Mouse (Mus musculus) midbrain, embryonic 16.5 days (tissue): Measurements from ENCODE around the gene Lrrc39. TPM values are rescaled to one million over a fixed set of nuclear protein-coding genes. Genes with fewer than 3 reads are reported as not detected.
"Not testable (repeated sequence)": the region's sequence is repeated elsewhere in the genome, so short reads cannot be mapped to it uniquely, and the experiment has no call there.

ENCODE experiments used
- ATAC-seq: fragments of 200-750 bp; cut with Nextera tagmentation; 2 replicates; pipeline ENCODE4 v1.8.0; 2017; ENCODE audit warnings: moderate TSS enrichment
- H3K27ac ChIP-seq: fragments of 300-500 bp; sonication (generic); 2 replicates; pipeline ENCODE4 v1.5.1; 2014; ENCODE audit warnings: mild to moderate bottlenecking, low read length, mixed read lengths
- H3K27me3 ChIP-seq: fragments of 300-500 bp; sonication (generic); 2 replicates; pipeline ENCODE4 v1.6.1; 2014; ENCODE audit warnings: low read depth, low read length, mixed read lengths; ENCODE audit not compliant: control insufficient read depth, insufficient read depth
- H3K36me3 ChIP-seq: fragments of 300-500 bp; sonication (generic); 2 replicates; pipeline ENCODE4 v1.6.1; 2014; ENCODE audit warnings: mild to moderate bottlenecking, low read length, moderate library complexity, mixed read lengths; ENCODE audit not compliant: control insufficient read depth, insufficient read depth
- H3K4me1 ChIP-seq: fragments of 300-500 bp; sonication (generic); 2 replicates; pipeline ENCODE4 v1.6.1; 2014; ENCODE audit warnings: mild to moderate bottlenecking, low read length, mixed read lengths; ENCODE audit not compliant: control insufficient read depth, insufficient read depth
- H3K4me2 ChIP-seq: fragments of 300-500 bp; sonication (generic); 2 replicates; pipeline ENCODE4 v1.6.1; 2014; ENCODE audit warnings: mild to moderate bottlenecking, low read length, mixed read lengths
- H3K4me3 ChIP-seq: fragments of 300-500 bp; sonication (generic); 2 replicates; pipeline ENCODE4 v1.5.1; 2014; ENCODE audit warnings: low read depth, mild to moderate bottlenecking, low read length, moderate library complexity, mixed read lengths
- H3K9ac ChIP-seq: fragments of 300-500 bp; sonication (generic); 2 replicates; pipeline ENCODE4 v1.6.1; 2014; ENCODE audit warnings: low read depth, low read length, mixed read lengths
- H3K9me3 ChIP-seq: fragments of 300-500 bp; sonication (generic); replicated peaks from 2 replicates; pipeline ENCODE4 v1.6.1; 2014; ENCODE audit warnings: mild to moderate bottlenecking, low read length, mixed read lengths; ENCODE audit not compliant: control insufficient read depth, poor library complexity, severe bottlenecking
- WGBS: fragments of 180-500 bp; shearing (Covaris S2); extraction: QIAGEN DNeasy Blood & Tissue Kit; methylation state at CpG from one replicate; pipeline ENCODE4 v1.1.7; 2014; 5-methylcytosine and 5-hydroxymethylcytosine counted together
- polyA plus RNA-seq: library from polyadenylated mRNA; unstranded; fragments of >200 nt; fragmentation: Nextera tagmentation; extraction: Ambion mirVana; gene quantifications from 2 replicates; pipeline ENCODE4 v1.2.1, GENCODE M21; 2015

Gene Lrrc39
- polyA plus RNA-seq, 1 experiment from 2014 or later: 0.38 TPM

- Histone ChIP-seq H3K27ac (no peak overlapping the region), H3K4me1 (no peaks in the 10 kb centered on the region), H3K9ac (no peak overlapping the region), H3K9me3 (no peaks in the 10 kb centered on the region), H3K36me3 (0 out of 2 replicates have a peak, but pooled peaks cover 2% of the 10 kb centered on the region), H3K27me3 (no peaks in the 10 kb centered on the region), H3K4me3 (no peak overlapping the region), H3K4me2 (no peak overlapping the region)
- no peak for ATAC-seq
- 96% methylated on average over 5 of the region's 5 CpGs for WGBS
These were observed 11.4 kb upstream of the Lrrc39 start for GRCm38 (mm10) chr3:116551362-116551761.

GRCm38 (mm10) chr3:116561315-116561714 is 1.5 kb upstream of the Lrrc39 start:
- H3K9ac ChIP-seq, ATAC-seq, H3K27me3 ChIP-seq, H3K4me2 ChIP-seq, H3K4me1 ChIP-seq, H3K36me3 ChIP-seq, H3K27ac ChIP-seq, H3K9me3 ChIP-seq, H3K4me3 ChIP-seq: not testable (repeated sequence)
- WGBS: 98% methylated on average over 13 of the region's 14 CpGs

DNA sequence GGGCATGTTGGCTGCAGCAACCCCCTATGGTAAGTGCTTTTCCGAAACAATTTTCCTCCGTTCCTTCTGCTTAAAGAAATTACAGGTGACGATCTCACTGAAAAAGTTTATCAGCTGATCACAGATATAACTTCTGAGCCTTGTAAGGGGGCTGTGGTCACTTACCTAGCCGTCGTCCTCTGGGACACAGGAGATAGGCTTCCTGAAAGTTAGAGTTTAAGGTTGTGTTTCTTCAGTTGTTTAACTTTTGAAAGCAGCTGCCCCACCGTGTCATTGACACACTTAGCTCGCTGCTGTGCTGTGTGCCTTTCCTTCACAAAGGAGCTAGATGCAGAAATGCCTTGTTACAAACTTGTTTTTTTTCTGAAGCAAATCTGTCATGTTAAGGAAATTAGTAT is 321 bp downstream of the Lrrc39 start:
- WGBS: 82% methylated on average over 7 of the region's 7 CpGs
- no peak for ATAC-seq
- Histone ChIP-seq H3K27me3 (no peaks in the 10 kb centered on the region), H3K27ac (no peak overlapping the region), H3K36me3 (no peaks in the 10 kb centered on the region), H3K9me3 (no peaks in the 10 kb centered on the region), H3K4me3 (no peak overlapping the region), H3K4me2 (no peak overlapping the region), H3K4me1 (no peaks in the 10 kb centered on the region), H3K9ac (no peak overlapping the region)

DNA sequence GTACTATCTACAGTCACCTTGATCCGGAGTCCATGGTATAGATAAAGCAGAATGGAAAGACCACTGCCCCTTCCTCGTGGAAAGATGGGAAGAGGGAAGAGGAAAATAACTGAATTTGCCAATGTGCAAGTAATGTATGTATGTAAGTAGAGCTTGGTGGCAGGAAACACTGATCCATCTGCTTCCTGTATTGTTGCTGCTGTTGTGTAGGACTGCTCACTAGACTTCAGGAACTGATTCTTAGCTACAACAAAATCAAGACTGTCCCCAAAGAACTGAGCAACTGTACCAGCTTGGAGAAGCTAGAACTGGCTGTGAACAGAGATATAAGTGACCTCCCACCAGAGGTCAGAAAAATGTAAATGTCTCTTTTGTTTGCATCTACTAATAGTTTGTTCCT is 7.9 kb downstream of the Lrrc39 start:
- H3K4me2 ChIP-seq: no peak overlapping the region
- no peak for ATAC-seq
- 84% methylated on average over 2 of the region's 2 CpGs for WGBS
- H3K27ac ChIP-seq: no peak overlapping the region
- H3K9ac ChIP-seq: no peak overlapping the region
- H3K36me3 ChIP-seq: no peaks in the 10 kb centered on the region
- H3K27me3 ChIP-seq: no peaks in the 10 kb centered on the region
- H3K9me3 ChIP-seq: no peaks in the 10 kb centered on the region
- no peak overlapping the region for H3K4me3 ChIP-seq
- no peaks in the 10 kb centered on the region for H3K4me1 ChIP-seq

DNA sequence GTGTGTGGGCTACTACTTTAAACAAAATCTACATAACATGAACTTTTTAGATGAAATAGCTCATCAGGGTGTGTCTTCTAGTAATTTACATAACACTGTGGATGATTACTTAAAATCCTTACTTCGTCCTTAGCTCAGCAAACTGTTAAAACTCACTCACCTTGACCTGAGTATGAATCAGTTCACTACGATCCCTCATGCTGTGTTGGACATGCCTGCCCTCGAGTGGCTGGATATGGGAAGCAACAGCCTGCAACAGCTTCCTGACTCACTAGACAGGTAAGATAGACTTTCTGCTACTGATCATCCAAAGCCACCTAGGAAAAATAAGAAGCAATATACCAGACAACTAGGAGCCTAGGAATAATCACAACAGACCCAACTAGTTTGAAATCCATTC is 14.5 kb downstream of the Lrrc39 start:
- Histone ChIP-seq H3K9ac (no peak overlapping the region), H3K4me3 (no peak overlapping the region), H3K9me3 (no peaks in the 10 kb centered on the region), H3K36me3 (peaks cover 3% of the 10 kb centered on the region), H3K4me2 (no peak overlapping the region), H3K27me3 (no peaks in the 10 kb centered on the region), H3K27ac (no peak overlapping the region), H3K4me1 (no peaks in the 10 kb centered on the region)
- no peak for ATAC-seq
- 62% methylated on average over 3 of the region's 3 CpGs for WGBS

DNA sequence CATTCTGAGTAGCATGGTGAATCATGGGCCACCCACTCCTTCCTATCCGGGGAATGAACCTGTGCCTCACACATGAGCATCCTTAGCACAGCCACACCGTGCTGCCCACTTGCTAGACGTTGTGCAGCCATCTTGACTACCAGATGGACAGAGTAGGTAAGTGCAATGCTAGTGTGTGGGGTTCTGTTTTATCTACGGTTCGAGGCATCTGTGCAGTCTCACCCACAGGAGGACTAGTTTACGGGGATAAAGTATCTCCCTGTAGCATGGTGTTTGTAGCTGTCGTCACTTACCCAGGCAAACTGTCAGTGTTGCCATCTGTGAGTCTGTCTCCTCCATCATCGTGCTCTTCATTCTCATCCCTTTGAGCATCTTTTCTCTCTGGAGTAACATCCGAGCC is 19.4 kb downstream of the Lrrc39 start:
- ATAC-seq: no peak
- Histone ChIP-seq H3K9me3 (no peaks in the 10 kb centered on the region), H3K9ac (no peak overlapping the region), H3K4me3 (no peak overlapping the region), H3K27ac (no peak overlapping the region), H3K4me2 (no peak overlapping the region), H3K36me3 (peaks cover 15% of the 10 kb centered on the region), H3K27me3 (no peaks in the 10 kb centered on the region), H3K4me1 (no peaks in the 10 kb centered on the region)
- WGBS: 99% methylated on average over 9 of the region's 9 CpGs

- WGBS: 2% methylated on average over 22 of the region's 22 CpGs
- H3K4me3 ChIP-seq: peak overlapping the region; percentile 78
- peak overlapping the region; percentile 52 for H3K4me2 ChIP-seq
- H3K27me3 ChIP-seq: no peaks in the 10 kb centered on the region
- peak overlapping the region; percentile 73 for H3K9ac ChIP-seq
- H3K9me3 ChIP-seq: no peaks in the 10 kb centered on the region
- H3K4me1 ChIP-seq: peaks cover 13% of the 10 kb centered on the region
- H3K36me3 ChIP-seq: peaks cover 14% of the 10 kb centered on the region; the same call in 1 of the 2 replicates
- peak; percentile 87 for ATAC-seq
- H3K27ac ChIP-seq: peak overlapping the region; percentile 84
These were observed 31.4 kb downstream of the Lrrc39 start for GRCm38 (mm10) chr3:116594076-116594727.

DNA sequence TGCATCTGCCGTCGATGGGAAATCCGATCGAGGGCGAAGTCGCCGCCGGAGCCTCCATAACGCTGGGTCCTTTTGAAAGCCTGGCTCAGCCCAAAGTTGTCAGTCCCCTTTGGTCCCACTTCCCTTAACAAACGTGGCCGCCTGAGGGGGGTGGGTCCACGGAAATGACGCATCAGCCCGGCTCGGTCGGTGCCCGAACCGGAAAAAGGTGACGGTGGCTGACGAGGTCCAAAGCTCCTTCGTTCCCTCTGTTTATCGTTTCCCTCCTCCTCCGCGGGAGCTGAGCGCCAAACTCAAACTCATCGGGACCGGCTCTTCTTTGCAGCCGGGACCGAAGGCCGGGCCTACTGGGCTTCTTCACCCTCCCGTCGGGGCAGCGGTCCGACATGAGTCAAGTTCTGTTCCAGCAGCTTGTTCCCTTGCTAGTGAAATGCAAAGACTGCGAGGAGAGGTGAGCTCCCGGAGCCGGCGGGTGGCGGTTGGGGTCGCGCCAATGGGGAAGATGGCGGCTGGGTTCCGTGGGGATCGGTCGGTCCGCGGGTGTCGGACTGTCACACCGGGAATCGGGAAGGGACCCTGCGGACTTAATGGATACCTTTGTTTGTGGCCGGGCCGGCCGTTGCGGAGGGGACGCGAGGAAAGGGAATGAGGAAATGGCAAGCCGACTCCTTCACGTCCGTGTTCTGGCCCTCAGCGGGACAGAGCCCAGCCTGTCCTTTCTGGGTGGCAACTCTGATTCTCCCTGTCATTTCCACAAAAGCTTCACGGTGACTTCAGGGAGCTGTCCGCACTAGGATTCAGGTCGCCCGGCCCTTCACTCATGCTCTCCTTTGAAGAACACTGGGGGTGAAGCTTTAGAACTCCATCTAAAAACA is 32.2 kb downstream of the Lrrc39 start, which contains the start of gene Sass6:
Gene Sass6 (plus strand): TSS at position 255 of the 875 bp plus-strand sequence.
- under 1% methylated on average over 65 of the region's 65 CpGs for WGBS
- peak within 1 kb of the TSS; percentile 78 for H3K4me3 ChIP-seq
- H3K9me3 ChIP-seq: no peaks in the 10 kb centered on the region
- peaks cover 13% of the 10 kb centered on the region for H3K4me1 ChIP-seq
- H3K36me3 ChIP-seq: peaks cover 11% of the 10 kb centered on the region; the same call in 1 of the 2 replicates
- H3K27ac ChIP-seq: peak within 1 kb of the TSS; percentile 84
- peak within 1 kb of the TSS; percentile 78 for H3K4me2 ChIP-seq
- no peaks in the 10 kb centered on the region for H3K27me3 ChIP-seq
- ATAC-seq: peak; percentile 99
- peak within 1 kb of the TSS; percentile 73 for H3K9ac ChIP-seq

GRCm38 (mm10) chr3:116595603-116595991 is 32.8 kb downstream of the Lrrc39 start:
- Histone ChIP-seq H3K9me3 (no peaks in the 10 kb centered on the region), H3K9ac (peak overlapping the region; percentile 72), H3K4me3 (peak overlapping the region; percentile 78), H3K4me1 (peaks cover 13% of the 10 kb centered on the region), H3K27me3 (no peaks in the 10 kb centered on the region), H3K4me2 (peak overlapping the region; percentile 78), H3K36me3 (peaks cover 6% of the 10 kb centered on the region; the same call in 1 of the 2 replicates), H3K27ac (no peak overlapping the region)
- WGBS: 9% methylated on average over 10 of the region's 10 CpGs
- no peak; the same call in 1 of the 2 replicates for ATAC-seq
